Mouse (Mus musculus): ENCODE data around the gene Polr2c. TPM values are rescaled to one million over a fixed set of nuclear protein-coding genes. Genes with fewer than 3 reads are reported as not detected.
"Not testable (repeated sequence)": the region's sequence is repeated elsewhere in the genome, so short reads cannot be mapped to it uniquely, and the experiment has no call there.

The Polr2c gene
- total RNA-seq, 2 experiments from 2014 or later = 72.1 to 79.8 TPM

- DNase-seq (ENCODE audit: extremely low spot score in 1 of 2, low spot score in 2 of 2) = no peak
- intact Hi-C loops (cut with DNase I) = no loop called here
- TF ChIP-seq CTCF (IDR thresholded peaks at IDR 0.05) = no peak
- Histone ChIP-seq H3K27ac (no peak overlapping the region), H3K4me3 (no peak overlapping the region)
Observed at GRCm38 (mm10) chr8:94821381-94821780, 35.9 kb upstream of the Polr2c start.

- TF ChIP-seq CTCF (IDR thresholded peaks at IDR 0.05) = peak; percentile 79
- H3K27ac ChIP-seq = peak overlapping the region; percentile 41
- intact Hi-C loops (cut with DNase I) = no loop called here
- no peak overlapping the region for H3K4me3 ChIP-seq
- peak; percentile 62 to 71 for DNase-seq (ENCODE audit: extremely low spot score in 1 of 2, low spot score in 2 of 2)
Observed at GRCm38 (mm10) chr8:94822637-94823560, 34.4 kb upstream of the Polr2c start.

- TF ChIP-seq CTCF (IDR thresholded peaks at IDR 0.05) = no peak
- Histone ChIP-seq H3K4me3 (no peak overlapping the region), H3K27ac (no peak overlapping the region)
- intact Hi-C loops (cut with DNase I) = no loop called here
- no peak for DNase-seq (ENCODE audit: extremely low spot score in 1 of 2, low spot score in 2 of 2)
Observed at GRCm38 (mm10) chr8:94825170-94825569, 32.1 kb upstream of the Polr2c start.

- intact Hi-C loops (cut with DNase I) = no loop called here
- no peak for TF ChIP-seq CTCF (IDR thresholded peaks at IDR 0.05)
- no peak for DNase-seq (ENCODE audit: extremely low spot score in 1 of 2, low spot score in 2 of 2)
- Histone ChIP-seq H3K27ac (no peak overlapping the region), H3K4me3 (no peak overlapping the region)
Observed at GRCm38 (mm10) chr8:94826210-94826609, 31.0 kb upstream of the Polr2c start.

- Histone ChIP-seq H3K4me3 (no peak overlapping the region), H3K27ac (no peak overlapping the region)
- TF ChIP-seq CTCF (IDR thresholded peaks at IDR 0.05) = no peak
- DNase-seq (ENCODE audit: extremely low spot score in 1 of 2, low spot score in 2 of 2) = no peak
- intact Hi-C loops (cut with DNase I) = no loop called here
Observed at GRCm38 (mm10) chr8:94828284-94828683, 29.0 kb upstream of the Polr2c start.

GRCm38 (mm10) chr8:94833901-94834405 lies 23.3 kb upstream of the Polr2c start:
- H3K4me3 ChIP-seq; intact Hi-C loops (cut with DNase I); H3K27ac ChIP-seq; DNase-seq (ENCODE audit: extremely low spot score in 1 of 2, low spot score in 2 of 2): not testable (repeated sequence)

- H3K4me3 ChIP-seq; H3K27ac ChIP-seq; intact Hi-C loops (cut with DNase I); DNase-seq (ENCODE audit: extremely low spot score in 1 of 2, low spot score in 2 of 2): not testable (repeated sequence)
Observed at GRCm38 (mm10) chr8:94835751-94836150, 21.5 kb upstream of the Polr2c start.

GRCm38 (mm10) chr8:94836456-94837240 lies 20.6 kb upstream of the Polr2c start:
- intact Hi-C loops (cut with DNase I) = no loop called here
- TF ChIP-seq CTCF (IDR thresholded peaks at IDR 0.05) = no peak
- Histone ChIP-seq H3K27ac (no peak overlapping the region), H3K4me3 (peak overlapping the region; percentile 81)
- DNase-seq (ENCODE audit: extremely low spot score in 1 of 2, low spot score in 2 of 2) = no peak

GRCm38 (mm10) chr8:94837662-94838574 lies 19.3 kb upstream of the Polr2c start, which contains the start of the genes Coq9 and Ciapin1:
TSS of gene Coq9 (plus strand) at chr8:94838321.
TSS of gene Ciapin1 (minus strand) at chr8:94838358.
- Histone ChIP-seq H3K27ac (peak within 1 kb of the TSS; percentile 92), H3K4me3 (peak within 1 kb of the TSS; percentile 81)
- DNase-seq (ENCODE audit: extremely low spot score in 1 of 2, low spot score in 2 of 2) = peak; percentile 94 to 95
- intact Hi-C loops (cut with DNase I) = no loop called here
- TF ChIP-seq CTCF (IDR thresholded peaks at IDR 0.05) = no peak; the same call in 1 of the 2 replicates

- DNase-seq (ENCODE audit: extremely low spot score in 1 of 2, low spot score in 2 of 2) = peak in 1 of 2 experiments; percentile 68
- intact Hi-C loops (cut with DNase I) = no loop called here
Observed at GRCm38 (mm10) chr8:94838600-94838999, 18.6 kb upstream of the Polr2c start.

GRCm38 (mm10) chr8:94841183-94841582 lies 16.1 kb upstream of the Polr2c start:
- intact Hi-C loops (cut with DNase I) = no loop called here
- TF ChIP-seq CTCF (IDR thresholded peaks at IDR 0.05) = peak; percentile 23
- H3K4me3 ChIP-seq = no peak overlapping the region
- no peak overlapping the region for H3K27ac ChIP-seq
- DNase-seq (ENCODE audit: extremely low spot score in 1 of 2, low spot score in 2 of 2) = no peak

More at GRCm38 (mm10) chr8:94838600-94838999, 18.6 kb upstream of the Polr2c start:
- no peak for TF ChIP-seq CTCF (IDR thresholded peaks at IDR 0.05)
- H3K4me3 ChIP-seq = peak overlapping the region; percentile 81
- peak overlapping the region; percentile 92 for H3K27ac ChIP-seq
